Mouse (Mus musculus) urinary bladder, postnatal 4 days (tissue): ENCODE data around the gene 2210016F16Rik.
"Not testable (repeated sequence)": the region's sequence is repeated elsewhere in the genome, so short reads cannot be mapped to it uniquely, and the experiment has no call there.

Experiments
- DNase-seq, 2 experiments: peaks; one replicate each; pipeline ENCODE4 v3.0.0; 2021 to 2022; ENCODE audit warnings: low spot score in 2 of 2

Gene 2210016F16Rik

DNA sequence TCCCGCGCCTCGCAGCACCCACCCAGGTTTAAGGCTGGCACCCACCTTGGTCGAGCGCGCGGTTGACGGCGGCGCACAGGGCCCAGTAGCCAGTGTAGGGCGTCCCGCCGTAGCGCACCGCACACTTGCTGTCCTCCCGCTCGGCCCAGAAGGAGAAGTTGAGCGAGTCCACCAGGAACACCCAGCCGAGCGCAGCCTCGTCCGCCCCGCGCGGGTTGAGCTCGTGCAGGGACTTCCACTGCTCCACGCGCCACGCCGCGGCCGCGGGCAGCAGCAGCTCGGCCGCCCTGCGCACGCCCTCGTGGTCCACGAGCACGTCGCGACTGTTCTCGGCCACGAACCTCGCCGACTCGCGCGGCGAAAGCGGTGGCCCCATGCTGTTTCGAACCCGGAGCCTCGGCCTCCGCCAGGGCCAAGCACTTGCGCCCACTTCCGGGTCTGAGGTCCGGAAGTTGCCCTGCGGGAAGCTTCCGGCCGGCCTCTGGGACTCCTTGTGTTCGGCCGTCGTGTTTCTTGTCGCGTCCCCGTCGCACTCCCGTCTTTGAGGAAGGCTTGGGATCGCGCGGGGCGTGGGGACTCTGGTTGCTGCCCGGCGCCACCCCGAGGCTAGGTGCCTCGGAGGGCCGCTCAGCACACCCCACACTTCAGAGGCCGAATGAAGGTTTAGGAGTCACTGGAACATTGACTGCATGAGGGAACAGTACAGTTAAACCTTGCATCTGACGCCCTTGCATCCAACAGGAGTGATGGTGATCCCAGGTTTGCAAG lies at the start of gene 2210016F16Rik:
Gene 2210016F16Rik, minus strand, starts transcription at position 447 of the 768 bp plus-strand sequence.
- peak; percentile 52 to 64 for DNase-seq

DNA sequence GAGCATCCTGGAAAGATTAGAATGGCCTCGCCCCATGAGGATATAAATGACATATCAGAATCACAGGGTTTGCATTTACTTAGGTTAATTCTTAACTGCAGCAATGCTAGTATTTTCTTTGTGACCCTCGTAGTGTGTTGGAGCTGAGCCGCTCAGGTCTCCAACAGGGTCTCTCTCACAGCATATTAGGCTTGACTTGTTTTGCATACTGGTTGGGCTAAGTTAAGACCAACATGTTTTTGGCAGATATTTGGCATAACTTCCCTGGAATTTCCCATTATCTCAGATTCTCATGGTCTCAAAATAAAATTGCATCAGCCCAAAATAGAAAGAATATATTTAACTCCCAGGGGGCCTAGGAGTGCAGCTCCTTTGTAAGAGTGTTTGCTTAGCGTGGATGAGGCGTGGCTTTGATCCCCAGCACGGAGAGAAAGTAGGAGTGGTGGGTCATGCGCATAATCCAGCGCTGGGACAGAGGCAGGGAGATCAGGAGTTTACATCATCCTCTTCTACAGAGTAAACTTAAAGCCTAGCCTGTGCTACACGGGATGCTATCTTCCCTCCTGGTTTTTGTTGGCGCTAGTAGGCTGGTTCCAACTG lies 38.1 kb upstream of the 2210016F16Rik start:
- DNase-seq: peak in 1 of 2 experiments; percentile 22

DNA sequence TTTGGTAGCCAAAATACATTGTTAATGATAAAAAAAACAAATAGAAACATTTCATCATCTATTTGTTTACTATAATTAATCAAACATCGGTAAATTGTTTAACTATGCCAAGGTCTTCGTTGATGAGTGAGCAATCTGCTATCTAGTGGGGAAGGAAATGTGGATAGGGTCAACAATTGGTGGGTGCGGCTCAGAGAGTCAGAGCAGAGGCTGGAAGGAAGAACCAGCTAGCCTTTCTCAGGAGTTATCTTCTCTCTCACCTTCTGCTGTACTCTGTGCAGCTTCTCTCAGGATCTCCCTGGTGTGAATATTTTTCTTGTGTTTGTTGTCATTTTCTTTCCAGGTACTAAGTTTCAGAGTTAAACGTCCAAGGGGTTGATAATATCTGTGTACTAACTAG lies 37.2 kb upstream of the 2210016F16Rik start:
- peak in 1 of 2 experiments; percentile 41 for DNase-seq

DNA sequence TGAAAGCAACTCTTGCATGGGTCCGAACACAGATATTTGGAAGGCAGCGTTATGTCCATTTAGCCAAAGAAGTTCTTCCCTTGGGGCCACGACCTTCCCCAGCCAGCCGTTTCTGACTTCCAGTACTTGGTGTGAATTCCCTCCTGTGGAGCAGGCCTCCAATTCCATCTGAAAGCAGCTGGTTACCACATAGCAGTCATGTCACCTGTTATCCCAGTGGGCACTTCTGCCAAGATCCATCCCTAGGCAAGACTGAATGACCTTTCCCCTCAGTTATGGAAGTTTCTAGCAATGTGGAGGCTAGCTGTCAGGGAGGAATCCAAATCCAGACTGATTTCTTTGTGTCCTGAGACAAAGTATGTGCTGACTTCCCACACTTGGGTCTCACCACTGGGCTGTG lies 36.0 kb upstream of the 2210016F16Rik start:
- DNase-seq: peak in 1 of 2 experiments; percentile 44

DNA sequence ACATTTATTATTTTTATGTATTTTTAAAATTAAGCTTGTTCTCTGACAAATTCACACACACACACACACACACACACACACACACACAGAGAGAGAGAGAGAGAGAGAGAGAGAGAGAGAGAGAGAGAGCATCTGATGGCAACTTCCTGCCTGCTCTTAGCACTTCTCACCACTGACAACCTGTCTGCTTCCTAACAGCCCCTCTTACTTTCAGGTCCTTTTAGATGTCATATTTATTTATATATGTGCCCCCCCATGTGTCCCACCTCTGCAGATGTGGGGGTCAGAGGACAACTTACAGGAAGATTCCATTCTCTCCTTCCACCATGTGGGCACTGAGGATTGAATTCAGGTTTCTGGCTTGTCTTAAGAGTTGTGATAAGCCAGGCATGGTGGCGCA lies 34.2 kb upstream of the 2210016F16Rik start:
- DNase-seq: no peak

DNA sequence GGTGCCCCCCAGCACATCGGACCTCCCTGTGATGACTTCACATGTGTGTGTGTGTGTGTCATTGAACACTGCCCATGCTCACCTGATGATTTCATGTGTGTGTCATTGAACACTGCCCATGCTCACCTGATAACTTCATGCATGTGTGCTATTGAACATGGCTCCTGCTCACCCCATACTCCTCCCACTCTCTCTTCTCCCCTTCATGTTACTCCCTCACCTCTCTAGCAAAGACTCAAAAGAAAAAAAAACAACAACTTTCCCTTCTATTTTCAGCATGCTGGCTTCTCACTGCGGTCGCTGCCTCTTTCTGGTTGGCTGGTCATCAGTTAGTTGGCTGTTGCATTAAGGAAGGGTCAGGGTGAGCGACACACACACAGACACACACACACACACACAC lies 33.6 kb upstream of the 2210016F16Rik start:
- no peak for DNase-seq

DNA sequence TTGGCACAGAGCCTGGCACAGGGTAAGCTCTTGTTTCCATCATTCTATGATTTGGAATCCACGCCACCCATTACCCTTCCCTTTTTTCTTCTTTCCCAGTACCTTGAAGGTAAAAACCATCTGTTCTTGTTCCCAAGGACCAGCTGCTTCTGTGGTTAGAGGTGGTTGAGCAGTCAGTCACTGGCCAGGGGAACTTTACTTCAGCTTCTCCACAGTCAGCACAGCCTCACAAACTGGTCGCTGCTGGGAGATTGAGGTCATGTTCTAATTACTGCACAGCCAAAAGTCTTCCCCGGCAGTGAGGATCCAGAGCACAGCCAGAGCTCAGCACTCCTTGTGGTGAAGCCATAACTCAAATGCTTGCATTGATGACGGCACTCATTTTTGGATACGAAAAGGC lies 30.8 kb upstream of the 2210016F16Rik start:
- no peak for DNase-seq

DNA sequence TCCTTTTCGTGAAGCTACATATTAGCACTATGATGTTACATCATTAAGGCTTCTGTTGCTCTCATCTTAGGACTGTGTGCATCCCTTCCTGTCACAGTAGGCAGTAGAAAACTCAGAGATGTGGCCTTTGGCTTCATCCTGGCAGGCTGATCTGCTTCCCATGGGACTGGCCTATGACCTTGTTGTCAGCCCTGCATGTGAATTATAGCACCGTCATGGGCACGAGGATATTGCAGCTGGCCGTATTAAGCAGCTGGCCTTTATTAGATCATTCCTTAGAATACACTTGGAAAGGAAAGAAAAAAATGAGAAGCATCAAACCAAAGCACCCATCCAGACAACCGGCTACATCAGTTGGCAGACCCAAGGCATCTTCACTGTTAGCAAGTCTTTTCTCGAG lies 30.3 kb upstream of the 2210016F16Rik start:
- no peak for DNase-seq

DNA sequence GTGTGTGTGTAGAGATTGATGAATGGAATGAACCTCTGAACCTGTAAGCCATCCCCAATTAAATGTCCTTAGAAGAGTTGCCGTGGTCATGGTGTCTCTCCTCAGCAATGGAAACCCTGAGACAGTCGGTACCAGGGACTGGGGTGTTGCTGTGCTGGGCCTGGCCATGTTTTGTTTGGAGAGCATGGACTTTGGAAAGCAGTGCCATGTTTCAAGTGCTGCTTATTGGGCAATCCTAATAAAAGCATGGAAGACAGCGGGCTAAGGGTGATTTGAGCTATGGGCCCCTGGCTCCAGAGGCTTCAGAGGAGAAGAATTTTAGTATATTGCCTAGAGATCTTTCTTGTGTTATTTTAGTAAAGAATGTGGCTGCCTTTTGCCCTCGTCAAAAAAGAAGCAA lies 26.0 kb upstream of the 2210016F16Rik start:
- no peak for DNase-seq

DNA sequence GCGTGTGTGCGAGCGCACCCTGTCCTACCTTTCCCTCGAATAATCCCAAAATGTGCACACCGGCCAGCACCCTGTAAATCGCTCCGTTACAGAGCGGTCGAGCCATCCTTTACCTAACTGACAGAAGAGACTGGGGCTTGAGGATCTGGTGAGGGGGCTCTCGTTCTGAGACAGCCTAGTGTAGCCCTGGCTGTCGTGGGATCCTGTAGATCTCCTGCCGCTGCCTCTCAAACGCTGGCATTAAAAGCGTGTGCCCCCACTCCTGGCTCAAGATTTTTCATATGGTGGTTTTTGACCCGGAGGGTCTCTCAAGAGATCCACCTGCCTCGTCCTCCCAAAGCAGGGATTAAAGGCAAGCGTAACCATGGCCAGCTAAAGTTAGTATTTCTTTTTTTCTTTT lies 18.2 kb upstream of the 2210016F16Rik start, which contains the start of gene Hnrnpk:
Gene Hnrnpk, minus strand, starts transcription at position 101 of the 400 bp plus-strand sequence.
- not testable (repeated sequence) for DNase-seq

DNA sequence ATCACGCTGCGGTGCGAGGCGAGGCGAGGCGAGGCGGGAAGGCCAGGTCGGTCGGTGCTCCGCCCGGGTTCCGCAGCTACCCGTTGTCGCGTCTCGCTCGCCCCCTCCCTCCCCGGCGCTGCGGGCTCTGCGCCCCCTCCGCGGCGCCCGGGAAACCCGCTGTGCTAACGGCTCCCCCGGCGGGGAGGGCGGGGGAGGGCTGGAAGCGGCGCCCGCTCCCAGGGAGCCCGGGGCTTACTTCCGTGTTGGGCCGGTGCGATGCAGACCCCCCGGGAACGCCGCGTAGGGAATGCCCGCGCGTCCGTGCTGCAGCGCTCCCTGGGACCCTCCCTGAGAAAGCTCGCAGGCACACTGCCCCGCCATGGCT lies 17.7 kb upstream of the 2210016F16Rik start:
- DNase-seq: no peak

DNA sequence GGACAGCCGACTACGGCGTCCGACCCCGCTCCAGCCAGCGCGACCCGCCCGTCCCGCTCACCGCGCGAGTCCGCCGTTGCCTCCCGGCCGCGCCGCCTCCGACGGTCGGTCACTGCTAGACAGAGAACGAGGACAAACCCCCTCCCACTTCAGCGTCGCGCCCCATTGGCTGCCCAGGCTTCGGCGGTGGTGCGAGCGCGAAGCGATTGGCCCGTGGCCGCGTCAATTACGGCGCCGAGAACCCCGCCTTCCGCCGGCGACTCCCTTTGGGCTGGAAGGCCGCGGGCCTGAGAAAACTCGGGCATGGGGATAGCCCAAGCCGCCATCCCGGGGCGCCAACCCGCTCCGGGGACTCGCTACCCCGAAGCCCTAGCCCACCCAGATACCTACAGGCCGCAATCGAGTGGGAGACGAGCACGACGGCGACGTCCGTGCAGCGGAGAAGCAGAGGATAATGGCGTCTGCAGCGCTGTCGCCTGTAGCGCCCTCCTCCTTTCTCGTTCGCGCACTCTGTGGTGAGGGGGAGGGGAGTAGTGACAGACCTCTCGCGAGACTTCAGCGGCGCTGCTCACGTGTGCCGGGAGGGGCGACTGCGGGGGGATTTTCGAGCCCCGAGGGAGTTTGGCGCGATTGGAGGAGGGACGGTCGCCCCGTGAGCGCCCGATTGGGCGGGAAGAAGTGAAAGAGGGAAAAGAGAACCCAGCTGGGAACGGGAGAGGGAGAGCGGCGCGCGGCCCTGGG lies 17.1 kb upstream of the 2210016F16Rik start, which contains the start of gene Rmi1:
Gene Rmi1, plus strand, starts transcription at position 246 of the 741 bp plus-strand sequence.
- DNase-seq: peak; percentile 97 to 98

DNA sequence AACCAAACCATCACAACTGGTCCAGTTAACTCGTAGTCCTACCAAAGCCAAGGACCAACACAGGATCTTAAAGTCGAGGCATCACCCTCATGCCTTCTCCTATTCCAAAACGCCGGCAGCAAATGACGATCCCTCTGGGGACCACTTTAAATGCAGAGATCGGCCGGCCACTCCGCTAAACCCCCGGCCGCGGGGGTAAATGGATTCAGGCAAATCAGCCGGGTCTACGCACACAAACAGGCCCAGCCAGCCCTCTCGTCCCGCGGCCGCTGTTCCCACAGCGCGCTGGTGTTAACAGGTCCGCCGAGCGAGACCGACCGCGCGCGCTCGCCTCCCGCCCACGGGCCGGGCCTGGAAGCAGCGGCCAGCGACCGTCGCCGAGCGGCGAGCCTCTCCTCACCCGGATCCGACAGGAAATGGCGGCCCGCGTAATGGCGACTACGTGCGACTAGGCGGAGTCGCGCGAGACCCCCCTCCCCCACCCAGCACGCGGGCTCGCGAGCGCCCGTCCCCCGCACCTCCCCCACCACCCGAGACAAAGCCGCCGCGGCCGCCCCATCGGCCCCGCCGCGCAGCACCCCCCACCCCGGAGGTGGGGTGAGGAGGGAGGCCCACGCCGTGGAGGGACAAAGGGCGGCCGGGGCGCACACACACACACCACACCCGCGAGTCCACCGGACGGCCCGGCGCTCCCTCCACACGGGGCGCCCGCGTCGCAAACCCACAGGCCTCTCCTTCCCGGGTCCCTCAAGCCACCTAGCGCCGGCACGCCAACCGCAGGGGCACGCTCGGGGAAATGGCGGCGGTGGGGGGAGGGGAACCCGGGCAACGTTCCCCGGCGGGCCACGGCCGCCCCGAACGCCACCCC lies 16.3 kb upstream of the 2210016F16Rik start:
- DNase-seq: peak; percentile 67 to 84

DNA sequence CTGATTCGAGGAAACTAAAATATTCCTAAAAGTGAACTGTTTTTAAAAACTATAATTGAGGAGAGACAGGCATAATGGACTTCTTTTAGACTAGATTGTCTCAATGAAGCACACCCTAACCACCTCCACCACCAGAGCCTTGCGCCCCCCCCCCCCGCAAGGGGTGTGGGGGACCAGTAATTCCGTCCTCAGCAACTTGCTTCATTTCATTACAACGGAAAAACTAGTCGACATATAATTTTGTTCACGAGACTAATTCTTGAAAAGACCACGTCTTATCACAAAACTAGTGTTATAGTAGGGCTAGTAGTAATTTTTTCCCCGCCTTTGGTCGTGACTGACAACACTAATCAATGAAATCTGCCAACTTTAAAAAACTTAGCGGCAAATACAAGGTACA lies 15.6 kb upstream of the 2210016F16Rik start:
- DNase-seq: no peak

DNA sequence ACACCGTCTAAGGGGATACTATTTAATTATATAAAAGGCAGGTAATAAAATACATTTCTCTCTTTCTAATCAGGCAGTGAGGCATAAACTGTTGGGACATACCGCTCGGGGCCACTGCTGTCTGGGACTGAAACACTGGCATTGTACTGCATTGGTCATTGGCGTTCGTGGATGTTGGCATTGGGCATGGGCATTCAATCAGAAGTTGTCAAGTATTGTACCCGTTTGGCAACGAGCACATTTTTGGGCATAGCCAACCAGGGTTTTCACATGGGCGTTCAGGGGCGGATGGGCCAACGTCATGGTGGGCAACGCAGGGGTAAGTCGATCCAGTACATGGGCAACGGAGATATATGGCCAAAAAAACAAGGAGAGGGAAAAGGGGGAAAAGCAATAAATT lies 12.6 kb upstream of the 2210016F16Rik start:
- DNase-seq: no peak

DNA sequence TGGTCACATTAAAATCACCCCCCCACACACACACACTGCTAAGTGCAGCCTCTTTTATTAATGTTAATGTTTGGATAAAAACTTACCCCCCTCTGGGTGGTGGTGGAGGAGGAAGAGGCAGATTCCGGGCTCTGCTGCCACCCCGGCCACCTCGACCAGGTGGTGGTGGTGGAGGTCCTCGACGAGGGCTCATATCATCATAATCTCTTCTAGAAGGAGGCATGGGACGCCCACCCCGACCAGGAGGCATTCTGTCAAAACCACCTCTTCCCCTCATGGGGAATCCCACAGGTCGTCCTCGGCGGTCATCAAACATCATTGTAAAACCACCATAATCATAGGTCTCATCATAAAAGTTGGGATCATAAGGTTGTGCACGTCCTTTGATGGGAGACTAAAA lies 9.4 kb upstream of the 2210016F16Rik start:
- DNase-seq: not testable (repeated sequence)

DNA sequence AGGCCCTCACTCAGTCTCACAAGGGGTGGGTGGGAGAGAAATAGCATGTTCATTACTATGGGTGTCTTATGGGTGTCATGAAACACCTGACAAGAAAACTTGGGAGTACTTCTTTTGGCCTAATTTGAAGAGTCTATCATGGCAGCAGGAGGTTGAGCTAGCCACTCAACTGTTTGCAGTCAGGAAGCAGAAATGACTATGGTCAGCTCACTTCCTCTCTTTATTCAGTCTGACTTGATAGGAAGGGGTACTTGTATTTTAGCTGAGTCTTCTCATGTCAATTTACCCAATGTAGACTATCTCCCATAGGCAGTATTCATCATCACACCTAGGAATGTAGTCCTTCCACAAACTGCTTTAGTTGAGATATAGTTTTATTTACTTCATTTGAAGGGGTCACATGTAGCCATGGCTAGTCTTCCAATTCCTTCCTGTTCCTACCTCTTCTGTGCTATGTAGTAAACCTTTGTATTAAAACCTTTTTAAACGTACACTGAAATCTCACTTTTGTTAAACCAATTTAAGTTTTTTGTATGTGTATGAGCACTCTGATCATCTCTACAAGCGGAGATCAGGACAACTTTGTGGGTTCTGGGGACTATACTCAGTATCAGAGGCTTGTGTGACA lies 4.4 kb upstream of the 2210016F16Rik start:
- no peak for DNase-seq

DNA sequence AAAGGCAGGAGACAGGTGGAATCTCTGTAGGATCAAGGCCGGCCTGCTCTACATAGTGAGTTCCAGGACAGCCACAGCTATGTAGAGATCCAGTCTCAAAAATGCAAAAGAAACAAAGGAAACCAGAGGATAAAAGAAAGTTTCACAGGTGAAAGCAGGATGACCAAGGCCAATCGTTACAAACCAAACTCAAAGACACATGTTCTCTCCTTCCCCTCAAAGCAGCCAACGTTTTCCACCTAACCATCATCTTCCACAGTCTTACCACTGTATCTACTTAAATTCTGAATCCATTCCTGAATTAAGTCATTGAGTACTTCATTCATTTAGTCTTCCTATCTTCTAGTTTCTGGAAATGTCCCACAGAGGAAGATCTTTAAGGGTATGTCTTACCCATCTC lies 3.4 kb upstream of the 2210016F16Rik start:
- no peak for DNase-seq

DNA sequence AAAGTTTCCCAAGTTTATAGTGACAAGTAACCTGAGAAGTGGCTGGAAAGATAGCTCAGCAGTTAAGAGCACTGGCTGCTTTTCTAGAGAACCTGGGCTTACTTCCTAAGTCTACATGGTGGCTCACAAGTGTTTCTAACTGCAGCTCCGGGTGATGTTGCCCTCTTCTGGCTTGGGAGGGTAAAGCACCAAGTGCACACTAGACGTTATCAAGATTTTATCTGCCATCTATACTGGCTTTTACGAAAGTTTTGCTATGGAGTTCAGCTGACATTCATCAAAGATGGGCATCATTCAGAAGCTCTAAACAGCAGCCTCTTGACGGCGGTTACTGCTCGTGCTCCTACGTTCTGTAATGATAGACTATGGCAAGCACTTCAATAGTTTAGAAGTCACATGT lies 2.9 kb upstream of the 2210016F16Rik start:
- peak; percentile 42 to 70 for DNase-seq

DNA sequence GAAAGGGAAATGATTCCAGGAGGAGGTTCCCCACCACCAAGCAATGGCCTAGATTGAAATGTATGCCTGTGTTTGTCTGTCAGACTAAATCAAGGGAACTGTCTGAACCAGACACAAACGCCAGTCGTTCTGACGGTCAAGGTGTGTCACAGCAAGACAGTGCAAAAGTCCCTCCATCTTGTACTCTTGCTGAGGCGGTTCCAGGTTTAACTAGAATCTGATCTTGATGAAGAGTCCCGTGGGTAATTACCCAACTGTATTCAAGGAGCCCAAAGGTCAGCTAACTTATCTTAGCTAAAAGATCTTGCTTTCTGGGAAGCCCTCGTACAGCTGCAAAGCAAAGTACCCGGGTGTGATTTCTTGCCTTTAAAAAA lies 509 bp upstream of the 2210016F16Rik start:
- no peak for DNase-seq

DNA sequence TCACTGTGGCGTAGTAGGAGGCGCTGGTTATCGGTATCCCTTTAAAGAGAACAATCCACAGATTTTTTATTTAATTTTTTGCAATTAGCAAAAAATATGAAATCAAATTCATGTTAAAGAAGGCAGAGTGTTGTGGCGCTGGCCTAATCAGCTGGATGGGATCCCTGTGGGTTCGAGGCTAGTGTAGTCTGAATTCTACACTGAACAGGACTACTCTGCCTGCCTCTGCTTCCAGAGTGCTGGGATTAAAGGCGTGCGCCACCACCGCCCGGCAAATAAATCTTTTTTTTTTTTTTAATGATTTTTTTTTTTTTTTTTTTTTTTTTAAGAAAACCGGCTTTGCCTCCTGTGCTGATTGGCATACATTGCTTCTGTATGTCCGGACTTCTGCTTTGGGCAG lies 654 bp downstream of the 2210016F16Rik start:
- no peak for DNase-seq
